Comparison of ENCODE assay signal across 8 mouse cellular contexts in the genomic region with DNA sequence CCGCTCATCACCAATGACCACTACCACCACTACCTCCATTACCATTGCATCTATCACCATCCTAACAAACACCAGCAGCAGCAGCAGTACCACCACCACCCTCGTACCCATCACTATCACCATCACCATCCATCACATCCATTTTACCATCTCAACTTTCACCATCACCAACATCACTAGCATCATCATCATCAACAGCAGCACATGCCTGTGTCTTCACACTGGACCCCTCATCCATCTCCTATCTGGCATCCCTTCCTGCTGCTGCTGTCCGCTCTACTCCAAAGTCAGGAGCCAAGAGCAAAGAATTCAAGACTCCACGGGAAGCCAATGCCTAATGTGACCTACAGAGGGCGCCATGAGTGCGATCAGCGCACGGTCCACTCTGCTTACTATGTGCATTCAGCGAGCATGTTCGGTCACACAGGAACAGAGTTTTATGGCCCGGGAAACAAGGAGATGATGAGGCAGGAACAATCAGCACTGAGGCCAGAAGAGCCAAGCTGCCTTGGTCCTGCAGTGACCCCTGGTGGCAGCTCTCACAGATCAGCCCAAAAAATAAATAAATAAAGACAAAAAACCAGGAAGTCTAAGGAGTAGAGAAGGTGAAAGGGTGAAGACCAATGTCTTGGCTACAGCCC.
A peak's percentile ranks its signal among the peaks of the same experiment; 100 is the strongest.
DNase-seq lines count a peak whose midpoint lies in the region; ATAC-seq and TF ChIP-seq lines count a peak whose summit lies in the region.

No protein-coding gene starts in this region.

- no peak overlapping the region for H3K27ac ChIP-seq in liver, embryonic 12.5 days
- H3K27ac ChIP-seq in embryonic facial prominence, embryonic 10.5 days (replicated peaks), result no peak overlapping the region
- H3K27ac ChIP-seq in limb, embryonic 14.5 days (replicated peaks; ENCODE audit: low read depth, low read length), result no peak overlapping the region

- H3K4me3 ChIP-seq in liver, embryonic 12.5 days, result no peak overlapping the region
- no peak overlapping the region for H3K4me3 ChIP-seq in embryonic facial prominence, embryonic 10.5 days
- no peak overlapping the region for H3K4me3 ChIP-seq in limb, embryonic 14.5 days (replicated peaks; ENCODE audit: low read length)

- no peak for ATAC-seq in liver, embryonic 12.5 days
- ATAC-seq in limb, embryonic 14.5 days (ENCODE audit: low FRiP score, low read depth), result no peak

- H3K27me3 ChIP-seq in liver, embryonic 12.5 days (replicated peaks), result no peaks in the 10 kb centered on the region
- no peaks in the 10 kb centered on the region for H3K27me3 ChIP-seq in embryonic facial prominence, embryonic 10.5 days (replicated peaks; ENCODE audit: low read depth, poor library complexity, severe bottlenecking)
- no peaks in the 10 kb centered on the region for H3K27me3 ChIP-seq in limb, embryonic 14.5 days (ENCODE audit: control insufficient read depth, insufficient read depth, low read length)

- H3K4me2 ChIP-seq in liver, embryonic 12.5 days, result no peak overlapping the region
- H3K4me2 ChIP-seq in limb, embryonic 14.5 days (replicated peaks; ENCODE audit: low read depth, low read length, severe bottlenecking), result no peak overlapping the region

- DNase-seq in liver, result peak; percentile 43
- DNase-seq in adrenal gland, postnatal 10 days, result peak; percentile 74
- DNase-seq in embryonic facial prominence, embryonic 10.5 days (ENCODE audit: low spot score), result peak; percentile 63
- DNase-seq in kidney, adult 9 months, result peak; percentile 79
- DNase-seq in limb, embryonic 14.5 days (ENCODE audit: low spot score), result peak; percentile 60
- DNase-seq in ovary, adult 18-20 months (ENCODE audit: low spot score), result peak; percentile 28
- DNase-seq in thymus, postnatal 36 days, result peak; percentile 52 to 53

- H3K9ac ChIP-seq in liver, embryonic 12.5 days, result no peak overlapping the region
- H3K9ac ChIP-seq in limb, embryonic 14.5 days (ENCODE audit: low read depth, low read length, severe bottlenecking), result no peak overlapping the region

- H3K36me3 ChIP-seq in liver, embryonic 12.5 days, result peaks cover 66% of the 10 kb centered on the region
- H3K36me3 ChIP-seq in embryonic facial prominence, embryonic 10.5 days (replicated peaks), result peaks cover 93% of the 10 kb centered on the region
- H3K36me3 ChIP-seq in limb, embryonic 14.5 days (ENCODE audit: control insufficient read depth, insufficient read depth, low read length), result peaks cover 74% of the 10 kb centered on the region

- 54% methylated on average over 11 of the region's 11 CpGs for WGBS in liver, embryonic 12.5 days (ENCODE audit: insufficient replicate concordance)
- whole genome bisulfite sequencing in embryonic facial prominence, embryonic 10.5 days, result 71% methylated on average over 11 of the region's 11 CpGs
- WGBS in limb, embryonic 14.5 days, result 56% methylated on average over 11 of the region's 11 CpGs

- no peak for TF ChIP-seq POLR2A in limb, embryonic 14.5 days (IDR thresholded peaks at IDR 0.05; ENCODE audit: borderline replicate concordance, extremely low read depth, insufficient read depth, insufficient read length)

- H3K4me1 ChIP-seq in liver, embryonic 12.5 days, result peaks cover 54% of the 10 kb centered on the region
- peaks cover 63% of the 10 kb centered on the region for H3K4me1 ChIP-seq in embryonic facial prominence, embryonic 10.5 days
- H3K4me1 ChIP-seq in limb, embryonic 14.5 days (ENCODE audit: control insufficient read depth, insufficient read depth, low read length), result peaks cover 40% of the 10 kb centered on the region

- H3K9me3 ChIP-seq in liver, embryonic 12.5 days (replicated peaks), result no peaks in the 10 kb centered on the region
- no peaks in the 10 kb centered on the region for H3K9me3 ChIP-seq in embryonic facial prominence, embryonic 10.5 days
- H3K9me3 ChIP-seq in limb, embryonic 14.5 days (ENCODE audit: control insufficient read depth, low read length), result no peaks in the 10 kb centered on the region

Comparison
In these comparisons a context has a peak if more than half of its experiments do, and no peak if none do; other contexts are left out.
1. DNase-seq: peak in every context shown above with its lines; median percentile 79 in kidney, adult 9 months; 74 in adrenal gland, postnatal 10 days; 63 in embryonic facial prominence, embryonic 10.5 days; 60 in limb, embryonic 14.5 days; 52 in thymus, postnatal 36 days; 43 in liver; 28 in ovary, adult 18-20 months.